Mouse (Mus musculus) activated CD4-positive, CD25-positive, alpha-beta regulatory T cell, adult 4 months (primary cell): ENCODE results near the gene Cenpo. TPM values are rescaled to one million over a fixed set of nuclear protein-coding genes. Genes with fewer than 3 reads are reported as not detected.

ENCODE experiments used
- ATAC-seq: one replicate; pipeline ENCODE4 v1.8.0; 2017
- polyA plus RNA-seq, 2 experiments: library from polyadenylated mRNA; unstranded; fragments of 100-300 nt; shearing (Covaris generic); gene quantifications; one replicate each; pipeline ENCODE4 v1.2.1; 2017

Cenpo gene
- polyA plus RNA-seq, 2 experiments from 2014 or later = 19.7 to 24.5 TPM

GRCm38 (mm10) chr12:4198702-4199101 lies 35.4 kb downstream of the Cenpo start:
- no peak for ATAC-seq

GRCm38 (mm10) chr12:4194643-4195042 lies 39.5 kb downstream of the Cenpo start:
- ATAC-seq = no peak

GRCm38 (mm10) chr12:4193025-4193740 lies 40.9 kb downstream of the Cenpo start:
- no peak for ATAC-seq

- ATAC-seq = no peak
Measured at GRCm38 (mm10) chr12:4192514-4192913, 41.6 kb downstream of the Cenpo start.

GRCm38 (mm10) chr12:4189060-4189447 lies 45.0 kb downstream of the Cenpo start:
- ATAC-seq = no peak

GRCm38 (mm10) chr12:4188171-4189059 lies 45.7 kb downstream of the Cenpo start:
- ATAC-seq = no peak

- no peak for ATAC-seq
Measured at GRCm38 (mm10) chr12:4184648-4185047, 49.4 kb downstream of the Cenpo start.

GRCm38 (mm10) chr12:4180507-4180906 lies 53.6 kb downstream of the Cenpo start:
- no peak for ATAC-seq

GRCm38 (mm10) chr12:4179671-4180233 lies 54.3 kb downstream of the Cenpo start:
- ATAC-seq = no peak

- no peak for ATAC-seq
Measured at GRCm38 (mm10) chr12:4178839-4179238, 55.3 kb downstream of the Cenpo start.

GRCm38 (mm10) chr12:4173108-4173790 lies 60.8 kb downstream of the Cenpo start:
- no peak for ATAC-seq

GRCm38 (mm10) chr12:4169622-4170021 lies 64.5 kb downstream of the Cenpo start:
- ATAC-seq = no peak

GRCm38 (mm10) chr12:4169058-4169457 lies 65.0 kb downstream of the Cenpo start:
- ATAC-seq = no peak

- ATAC-seq = no peak
Measured at GRCm38 (mm10) chr12:4166970-4167369, 67.1 kb downstream of the Cenpo start.

- no peak for ATAC-seq
Measured at GRCm38 (mm10) chr12:4162886-4163285, 71.2 kb downstream of the Cenpo start.

- no peak for ATAC-seq
Measured at GRCm38 (mm10) chr12:4160322-4160721, 73.8 kb downstream of the Cenpo start.

- ATAC-seq = no peak
Measured at GRCm38 (mm10) chr12:4158868-4159632, 75.0 kb downstream of the Cenpo start.

GRCm38 (mm10) chr12:4158179-4158578 lies 75.9 kb downstream of the Cenpo start:
- ATAC-seq = no peak

- no peak for ATAC-seq
Measured at GRCm38 (mm10) chr12:4157466-4157865, 76.6 kb downstream of the Cenpo start.

GRCm38 (mm10) chr12:4151969-4152368 lies 82.1 kb downstream of the Cenpo start:
- ATAC-seq = no peak

- no peak for ATAC-seq
Measured at GRCm38 (mm10) chr12:4150936-4151335, 83.2 kb downstream of the Cenpo start.
